ENCODE assay signal across 8 mouse cellular contexts in genomic region chr2:158153728-158154343, GRCm38 (mm10). TPM values are rescaled to one million over a fixed set of nuclear protein-coding genes. Genes with fewer than 3 reads are reported as not detected.
DNase-seq lines count a peak whose midpoint lies in the region; ATAC-seq and TF ChIP-seq lines count a peak whose summit lies in the region.

No protein-coding gene starts in this region.

- no peak overlapping the region for H3K27ac ChIP-seq in testis, adult 2 months (ENCODE audit: control insufficient read depth, insufficient read depth, low read depth, low read length)
- peak overlapping the region; percentile 80 for H3K27ac ChIP-seq in embryonic facial prominence, embryonic 12.5 days

- TF ChIP-seq POLR2A in testis, adult 2 months (IDR thresholded peaks at IDR 0.05; ENCODE audit: control insufficient read depth, low read depth, low read length): no peak

- no peak for DNase-seq in testis, postnatal 14 days (ENCODE audit: low spot score)
- DNase-seq in induced T-regulatory cell, adult 2 months (ENCODE audit: low read depth): peak; percentile 71
- peak; percentile 43 for DNase-seq in thymus, postnatal 25 days
- no peak for DNase-seq in right cerebral cortex, postnatal 36 days (ENCODE audit: low spot score in 2 of 2)
- DNase-seq in adrenal gland, adult 2 months: no peak

- peak; percentile 12; the same call in 1 of the 2 replicates for ATAC-seq in embryonic facial prominence, embryonic 12.5 days (ENCODE audit: insufficient number of reproducible peaks, insufficient read depth, low FRiP score, low TSS enrichment)
- peak; percentile 78 for ATAC-seq in megakaryocyte, adult 5-6 weeks (ENCODE audit: poor library complexity, severe bottlenecking)

- 0 out of 2 replicates have a peak, but pooled peaks cover 5% of the 10 kb centered on the region for H3K9me3 ChIP-seq in embryonic facial prominence, embryonic 12.5 days

- H3K4me2 ChIP-seq in embryonic facial prominence, embryonic 12.5 days (replicated peaks): peak overlapping the region; percentile 64

- H3K4me3 ChIP-seq in testis, adult 2 months (ENCODE audit: control insufficient read depth, low read depth, low read length): peak overlapping the region; percentile 35
- peak overlapping the region; percentile 34 for H3K4me3 ChIP-seq in embryonic facial prominence, embryonic 12.5 days

- H3K36me3 ChIP-seq in testis, adult 2 months (ENCODE audit: control insufficient read depth, insufficient read depth, low read length): no peaks in the 10 kb centered on the region
- no peaks in the 10 kb centered on the region for H3K36me3 ChIP-seq in embryonic facial prominence, embryonic 12.5 days

- no peak for TF ChIP-seq CTCF in testis, adult 2 months (IDR thresholded peaks at IDR 0.05; ENCODE audit: control insufficient read depth, insufficient read depth, insufficient replicate concordance, low read depth, low read length)

- 0 out of 2 replicates have a peak overlapping the region, but pooled peaks have one; percentile 36 for H3K9ac ChIP-seq in embryonic facial prominence, embryonic 12.5 days

- 1% methylated on average over 22 of the region's 22 CpGs for WGBS in embryonic facial prominence, embryonic 12.5 days

- peaks cover 2% of the 10 kb centered on the region; the same call in 1 of the 2 replicates for H3K27me3 ChIP-seq in testis, adult 2 months (ENCODE audit: control insufficient read depth, insufficient read depth, low read length)
- no peaks in the 10 kb centered on the region for H3K27me3 ChIP-seq in embryonic facial prominence, embryonic 12.5 days

- peaks cover 5% of the 10 kb centered on the region for H3K4me1 ChIP-seq in testis, adult 2 months (ENCODE audit: control insufficient read depth, insufficient read depth, low read length)
- peaks cover 13% of the 10 kb centered on the region for H3K4me1 ChIP-seq in embryonic facial prominence, embryonic 12.5 days

RNA-seq across cellular contexts. Expression of gene Tgm2, which starts 7.6 kb away (rescaled TPM):
- 9.5 and 10.0 TPM in 2 replicates for polyA plus RNA-seq in testis, adult 2 months (2012; rRNA removed)
- polyA plus RNA-seq in embryonic facial prominence, embryonic 12.5 days (2016; fragmentation: Nextera tagmentation; extraction: Ambion mirVana): 7.7 and 9.0 TPM in 2 replicates
- total RNA-seq in megakaryocyte, adult 5-6 weeks (2015): 0.71 and 1.0 TPM in 2 replicates
- total RNA-seq in megakaryocyte, adult 5-6 weeks (2017): 2.1 and 2.6 TPM in 2 replicates
- total RNA-seq in adrenal gland, adult 2 months (2021): 100 to 1,000 TPM in 1 of 2 experiments, 10 to 100 TPM in 1; 63.6 to 105 TPM
- polyA plus RNA-seq in adrenal gland, adult 2 months (2012; rRNA removed): 66.9 and 71.9 TPM in 2 replicates

Comparison
In these comparisons a context has a peak if more than half of its experiments do, and no peak if none do; other contexts are left out.
1. DNase-seq: peak in induced T-regulatory cell, adult 2 months (single experiment) and thymus, postnatal 25 days (single experiment); none in testis, postnatal 14 days (single experiment), right cerebral cortex, postnatal 36 days (0 of 2) and adrenal gland, adult 2 months (single experiment).